ENCODE assay signal across 27 mouse cellular contexts in the genomic region with DNA sequence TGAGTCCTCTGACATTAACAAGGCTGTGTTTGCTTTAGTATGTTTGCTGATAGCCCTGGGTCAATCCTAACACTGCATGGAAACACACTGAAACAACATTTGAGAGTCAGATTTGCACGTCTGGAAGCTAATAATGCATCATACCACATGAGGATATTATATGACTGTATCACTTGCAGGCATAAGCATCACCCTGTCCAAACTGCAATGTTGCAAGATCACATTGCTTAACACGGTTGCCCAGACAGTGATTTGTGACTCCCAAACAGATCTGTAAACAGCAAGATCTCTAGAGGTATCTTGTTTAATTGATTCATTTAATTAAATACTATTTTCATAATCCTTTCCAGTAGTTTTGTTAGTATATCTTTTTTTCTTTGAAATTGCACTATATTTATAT. TPM values are rescaled to one million over a fixed set of nuclear protein-coding genes. Genes with fewer than 3 reads are reported as not detected.
"Had no signal": no experiment of that assay in that cellular context is flagged by ENCODE, and none has a peak within 500 bp of the region (broad histone marks: within the 10 kb centered on the region; RNA-seq: fewer than 3 reads in every experiment).

No protein-coding gene starts in this region.

- H3K4me1 ChIP-seq: hindbrain, embryonic 13.5 days; hindbrain, embryonic 15.5 days; limb, embryonic 13.5 days; limb, embryonic 15.5 days had no signal

- ATAC-seq: forebrain, postnatal 0 days; hindbrain, postnatal 0 days; intestine, embryonic 16.5 days had no signal

- H3K4me2 ChIP-seq: heart, embryonic 11.5 days; heart, embryonic 13.5 days; heart, embryonic 15.5 days; hindbrain, embryonic 13.5 days; hindbrain, embryonic 15.5 days; kidney, embryonic 15.5 days; limb, embryonic 13.5 days; limb, embryonic 15.5 days; liver, embryonic 11.5 days had no signal

- H3K4me3 ChIP-seq: heart, adult 2 months; heart, embryonic 13.5 days; heart, embryonic 15.5 days; hindbrain, embryonic 13.5 days; hindbrain, embryonic 15.5 days; kidney, embryonic 15.5 days; limb, embryonic 13.5 days; limb, embryonic 15.5 days had no signal

- H3K27me3 ChIP-seq: heart, embryonic 13.5 days; heart, embryonic 15.5 days; hindbrain, embryonic 13.5 days; hindbrain, embryonic 15.5 days; kidney, embryonic 15.5 days; limb, embryonic 13.5 days; limb, embryonic 15.5 days had no signal

- H3K9ac ChIP-seq: forebrain, postnatal 0 days; heart, embryonic 13.5 days; heart, embryonic 15.5 days; hindbrain, embryonic 13.5 days; hindbrain, embryonic 15.5 days; kidney, embryonic 15.5 days; limb, embryonic 13.5 days; limb, embryonic 15.5 days; liver, embryonic 14.5 days had no signal

- H3K27ac ChIP-seq: heart, adult 2 months; heart, embryonic 13.5 days; heart, embryonic 15.5 days; hindbrain, embryonic 13.5 days; hindbrain, embryonic 15.5 days; hindbrain, postnatal 0 days; kidney, embryonic 15.5 days; kidney, postnatal 0 days; limb, embryonic 13.5 days; limb, embryonic 15.5 days; liver, embryonic 14.5 days had no signal

- H3K9me3 ChIP-seq: heart, embryonic 15.5 days; hindbrain, embryonic 13.5 days; hindbrain, embryonic 15.5 days; limb, embryonic 15.5 days had no signal

- DNase-seq: forebrain, postnatal 0 days; gastrocnemius, postnatal 14 days; heart, adult 2 months; kidney, adult 11 months; kidney, adult 2 months; kidney, adult 9 months; kidney, postnatal 14 days; kidney, postnatal 36 days; layer of hippocampus, adult 9-11 months; layer of hippocampus, postnatal 36 days; left cerebral cortex, postnatal 4 days had no signal

- H3K36me3 ChIP-seq: heart, embryonic 13.5 days; heart, embryonic 15.5 days; hindbrain, embryonic 13.5 days; hindbrain, embryonic 15.5 days; kidney, embryonic 15.5 days; limb, embryonic 13.5 days; limb, embryonic 15.5 days had no signal

RNA-seq across cellular contexts. Expression of gene Klhl31, which starts 17.9 kb away (rescaled TPM):
- total RNA-seq: hematopoietic stem cell, adult 5-6 weeks; layer of hippocampus, adult 18-20 months had no signal
- polyA plus RNA-seq: large intestine, adult 2 months had no signal
